ENCODE assay signal across 35 mouse cellular contexts in genomic region chr7:45892651-45893050, GRCm38 (mm10). TPM values are rescaled to one million over a fixed set of nuclear protein-coding genes. Genes with fewer than 3 reads are reported as not detected.
"Had no signal": no experiment of that assay in that cellular context is flagged by ENCODE, and none has a peak within 500 bp of the region (broad histone marks: within the 10 kb centered on the region; RNA-seq: fewer than 3 reads in every experiment).

No protein-coding gene starts in this region.

- H3K27me3 ChIP-seq: limb, embryonic 12.5 days; limb, embryonic 13.5 days; limb, embryonic 15.5 days; liver, embryonic 15.5 days; lung, embryonic 15.5 days; midbrain, embryonic 15.5 days had no signal

- DNase-seq: liver; liver, embryonic 13.5 days; liver, postnatal 0 days; lung, adult 18-20 months; lung, adult 2 months; lung, embryonic 14.5 days; lung, postnatal 10 days; lung, postnatal 14 days; lung, postnatal 36 days; lung, postnatal 4 days; midbrain, embryonic 14.5 days had no signal

- H3K4me3 ChIP-seq: left cerebral cortex, adult 2 months; limb, embryonic 10.5 days; limb, embryonic 12.5 days; limb, embryonic 13.5 days; limb, embryonic 15.5 days; liver, embryonic 12.5 days; liver, embryonic 13.5 days; liver, embryonic 15.5 days; lung, embryonic 15.5 days; megakaryocyte, embryonic 14.5 days; midbrain, embryonic 10.5 days; midbrain, embryonic 12.5 days; midbrain, embryonic 13.5 days; midbrain, embryonic 15.5 days; myocyte had no signal

- H3K27ac ChIP-seq: left cerebral cortex, adult 2 months; limb, embryonic 10.5 days; limb, embryonic 12.5 days; limb, embryonic 13.5 days; limb, embryonic 15.5 days; liver, embryonic 12.5 days; liver, embryonic 13.5 days; liver, embryonic 14.5 days; liver, embryonic 15.5 days; lung, embryonic 15.5 days; macrophage; midbrain, embryonic 10.5 days; midbrain, embryonic 12.5 days; midbrain, embryonic 13.5 days; midbrain, embryonic 15.5 days had no signal

- H3K4me1 ChIP-seq: limb, embryonic 12.5 days had no signal

- H3K36me3 ChIP-seq: limb, embryonic 10.5 days; limb, embryonic 12.5 days; limb, embryonic 13.5 days; limb, embryonic 15.5 days; liver, embryonic 12.5 days; liver, embryonic 13.5 days; liver, embryonic 15.5 days; lung, embryonic 15.5 days; midbrain, embryonic 10.5 days; midbrain, embryonic 12.5 days; midbrain, embryonic 13.5 days; midbrain, embryonic 15.5 days had no signal

RNA-seq across cellular contexts. Expression of gene Syngr4, which starts 3.9 kb away (rescaled TPM):
- total RNA-seq: left cerebral cortex, adult 18-20 months; left cerebral cortex, adult 2 months; left cerebral cortex, postnatal 10 days; left cerebral cortex, postnatal 25 days; liver, adult 2 months; megakaryocyte-erythroid progenitor cell, adult 5-6 weeks; midbrain, postnatal 0 days; monocyte, adult 5-6 weeks had no signal
- polyA plus RNA-seq: liver, adult 2 months; lung, adult 2 months; macrophage; midbrain, embryonic 14.5 days; midbrain, embryonic 15.5 days; midbrain, embryonic 16.5 days had no signal

RNA-seq across cellular contexts. Expression of gene Grin2d, which starts 14.5 kb away (rescaled TPM):
- total RNA-seq: monocyte, adult 5-6 weeks had no signal
- polyA plus RNA-seq: macrophage had no signal
